Mouse (Mus musculus) ovary, postnatal 36 days (tissue): ENCODE data around the gene Arl15.

Experiments used
- DNase-seq: peaks from one replicate; pipeline ENCODE4 v3.0.0; 2022; ENCODE audit warnings: low spot score, mixed read lengths

Gene Arl15

DNA sequence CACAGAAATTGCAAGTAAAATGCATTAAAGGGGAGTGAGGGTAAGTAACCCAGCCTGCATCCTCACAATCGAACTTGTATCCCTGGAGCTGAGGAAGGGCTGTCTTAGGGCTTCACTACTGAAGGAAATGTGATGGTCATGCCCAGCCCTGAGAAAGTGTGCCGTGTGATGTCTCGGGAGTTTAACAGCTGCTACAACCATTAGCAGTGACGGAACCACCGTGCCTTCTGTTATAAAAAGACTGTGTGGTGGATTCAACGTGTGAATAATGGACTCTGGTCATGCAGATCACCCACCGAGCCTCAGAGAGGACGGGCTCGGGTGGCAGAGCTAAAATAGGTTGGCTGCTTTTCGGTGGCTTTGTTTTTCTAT, 357.4 kb downstream of the Arl15 start:
- DNase-seq = no peak

GRCm38 (mm10) chr13:114156689-114157088, 362.4 kb downstream of the Arl15 start:
- DNase-seq = no peak

DNA sequence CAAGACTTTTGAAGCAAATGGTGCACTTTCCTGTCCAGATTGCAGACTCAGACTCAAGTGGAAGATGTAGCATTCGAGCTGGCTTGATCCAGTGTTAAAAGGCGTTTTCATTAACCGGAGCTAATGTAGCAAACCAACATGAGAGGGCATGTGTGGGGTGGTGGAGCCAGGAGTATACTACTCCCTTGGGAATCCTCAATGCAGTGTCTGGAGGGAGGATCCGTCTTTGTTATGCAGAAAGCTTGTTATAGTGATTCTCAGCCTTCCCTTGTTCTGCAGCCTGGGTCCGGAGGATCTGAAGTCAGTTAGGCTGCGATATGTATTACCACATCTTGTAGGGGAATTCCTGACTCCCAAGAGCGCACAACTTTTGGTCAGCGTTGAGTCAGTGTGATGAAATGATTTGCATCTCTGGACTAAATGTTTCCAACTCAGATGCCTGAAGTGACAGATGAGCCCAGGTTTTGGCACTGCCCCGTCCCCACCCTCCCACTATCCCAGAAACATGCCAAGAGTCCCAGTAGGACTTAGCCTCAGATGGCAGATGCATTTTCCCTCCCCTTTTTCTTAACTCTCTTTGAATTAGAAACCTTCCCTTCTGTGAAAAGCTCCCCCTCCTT, 363.9 kb downstream of the Arl15 start:
- no peak for DNase-seq

DNA sequence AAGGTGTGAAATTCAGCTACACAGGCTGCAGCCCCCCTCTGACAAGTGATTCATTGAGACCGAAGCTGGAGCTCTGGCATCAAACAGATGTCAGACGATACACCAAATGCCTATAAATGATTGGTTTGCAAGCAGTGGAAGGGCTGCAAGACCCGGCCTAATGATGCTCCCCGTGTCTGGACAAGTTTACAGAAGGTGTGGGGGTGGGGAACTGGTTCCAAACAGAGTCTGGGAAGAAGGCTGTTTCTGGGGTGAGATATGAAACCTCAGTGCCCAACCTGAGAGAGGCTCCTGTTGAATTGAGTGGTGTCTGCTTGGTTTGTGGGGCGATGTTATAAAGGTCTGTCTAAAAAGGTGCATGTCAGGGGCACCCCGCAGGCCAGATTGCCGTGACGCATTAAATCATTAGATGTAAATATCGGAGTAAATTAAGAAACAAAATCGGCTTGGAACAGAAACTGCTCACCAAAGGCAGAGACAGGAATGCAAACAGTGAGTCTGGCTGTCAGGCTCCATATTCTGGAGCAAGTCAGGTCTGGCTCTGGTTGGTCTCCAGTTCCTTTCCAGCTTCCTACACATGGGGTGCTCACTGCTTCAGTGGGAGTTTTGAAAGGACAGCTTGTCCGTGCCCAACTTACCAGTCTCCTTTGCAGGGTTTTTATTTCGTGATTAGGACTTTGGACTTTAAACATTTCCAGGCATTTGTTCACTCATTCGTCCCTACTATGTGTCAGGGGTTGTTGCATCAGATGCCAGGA, 365.5 kb downstream of the Arl15 start:
- no peak for DNase-seq

DNA sequence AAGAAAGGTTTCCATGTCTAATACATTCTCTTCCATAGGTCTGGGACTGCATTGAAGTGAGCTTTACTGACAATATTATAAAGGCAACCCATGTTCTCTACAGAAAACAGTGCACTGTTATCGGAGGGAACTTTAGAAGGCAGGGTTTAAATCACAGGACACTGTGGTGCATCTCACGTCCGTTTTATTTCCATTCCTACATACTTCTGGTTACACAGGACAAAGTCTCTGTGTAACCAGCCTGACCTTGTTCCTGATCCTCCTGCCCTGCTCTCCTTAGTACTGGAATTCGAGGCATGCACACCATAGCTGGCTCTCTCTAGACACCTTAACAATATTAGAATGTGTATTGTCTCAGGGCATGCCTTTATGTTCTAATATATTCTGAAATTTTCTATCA, 368.4 kb downstream of the Arl15 start:
- no peak for DNase-seq

DNA sequence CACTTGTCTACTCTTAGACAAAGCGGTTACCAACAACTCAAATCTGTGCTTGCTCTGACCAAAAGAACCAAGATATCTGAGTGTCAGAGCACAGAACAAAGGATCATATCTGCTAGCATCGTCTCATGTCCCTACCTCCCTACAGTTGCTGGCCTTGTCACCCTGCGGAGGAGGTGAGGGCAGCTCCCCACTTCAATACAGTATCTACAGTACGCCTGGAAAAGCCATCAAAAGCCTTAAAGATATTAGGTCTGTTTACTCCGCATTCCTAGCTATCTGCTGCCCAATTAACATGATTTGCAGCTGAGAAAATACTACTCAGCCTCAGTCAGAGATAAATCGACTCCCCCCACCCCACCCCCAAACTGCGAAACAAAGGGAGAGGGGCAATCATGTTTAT, 371.3 kb downstream of the Arl15 start:
- no peak for DNase-seq

DNA sequence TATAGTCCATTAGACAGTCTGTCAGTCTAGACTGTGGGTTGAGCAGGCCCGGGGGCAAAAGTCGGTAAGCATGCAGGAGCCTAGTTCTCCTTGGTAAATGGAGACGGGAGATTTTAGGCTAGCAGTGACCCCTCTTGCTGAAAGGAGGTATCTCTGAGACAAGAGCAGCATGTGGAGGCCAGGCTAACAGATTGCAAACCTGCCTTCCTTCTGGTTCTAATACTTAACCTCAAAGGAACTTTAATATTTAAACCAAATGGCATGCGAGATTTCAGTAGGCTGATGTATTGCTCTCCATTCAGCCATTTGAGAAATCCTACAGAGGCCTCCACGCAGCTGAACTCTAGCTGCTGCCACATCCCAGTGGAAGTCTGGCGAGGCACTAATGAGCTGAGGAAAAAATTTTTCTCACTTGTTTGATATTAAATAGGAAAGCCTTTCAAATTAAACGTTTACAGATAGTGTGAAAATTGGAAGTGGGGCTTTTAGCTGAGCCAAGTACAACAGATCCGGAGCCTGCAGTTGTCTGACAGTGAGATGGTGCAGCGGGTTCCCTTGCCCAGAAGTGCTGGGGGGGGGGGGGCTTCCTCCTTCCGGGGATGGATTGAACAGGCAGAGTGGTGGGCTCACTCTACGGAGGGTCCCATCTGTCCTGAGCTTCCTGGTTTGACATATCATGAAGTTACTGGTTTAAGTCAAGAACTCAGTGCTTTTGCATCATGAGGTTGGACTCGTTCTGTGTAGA, 372.3 kb downstream of the Arl15 start:
- DNase-seq = no peak

DNA sequence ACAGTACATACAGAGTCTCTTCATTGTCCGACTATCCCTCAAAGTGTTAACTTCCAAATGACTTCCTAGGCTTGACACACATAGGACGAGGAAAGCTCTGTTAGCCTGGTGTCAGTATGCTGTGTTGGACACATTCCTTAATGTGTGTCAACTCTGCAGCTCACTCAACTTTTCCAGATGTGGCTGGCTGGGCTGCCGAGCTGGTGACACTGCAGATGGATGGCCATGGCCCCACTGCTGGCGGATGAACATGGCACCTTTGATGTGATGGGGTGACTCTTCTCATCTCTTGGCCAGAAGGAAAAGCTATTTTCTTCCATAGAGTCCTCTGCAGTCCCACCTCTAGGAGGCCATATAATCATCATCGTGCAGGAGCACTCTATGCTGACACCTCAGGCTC, 375.8 kb downstream of the Arl15 start:
- no peak for DNase-seq

- DNase-seq = no peak
Measured at GRCm38 (mm10) chr13:114171465-114171864, 377.2 kb downstream of the Arl15 start.

- DNase-seq = no peak
Measured at GRCm38 (mm10) chr13:114188107-114188506, 393.8 kb downstream of the Arl15 start.

- DNase-seq = no peak
Measured at GRCm38 (mm10) chr13:114188801-114189200, 394.5 kb downstream of the Arl15 start.

DNA sequence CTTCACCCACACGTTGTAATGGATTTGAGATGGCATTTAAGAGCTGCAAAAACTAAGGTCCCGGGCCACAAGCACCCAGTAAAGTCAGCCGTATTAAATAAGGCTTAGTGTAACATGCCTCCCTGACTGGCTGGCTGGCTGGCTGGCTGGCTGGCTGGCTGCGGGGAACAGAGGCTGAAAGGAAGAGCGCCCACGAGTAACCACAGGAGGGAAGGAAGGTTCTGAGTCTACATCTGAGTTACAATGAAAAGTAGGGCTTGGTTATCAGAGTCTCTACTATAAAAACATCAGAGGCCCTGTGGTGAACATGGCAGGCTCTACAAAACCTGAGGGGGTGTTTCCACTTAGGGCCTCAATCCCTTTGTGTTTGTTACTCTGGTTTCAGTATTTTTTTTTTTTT, 395.1 kb downstream of the Arl15 start:
- DNase-seq = no peak

- DNase-seq = no peak
Measured at GRCm38 (mm10) chr13:114190898-114191297, 396.6 kb downstream of the Arl15 start.

- DNase-seq = no peak
Measured at GRCm38 (mm10) chr13:114198252-114198799, 404.0 kb downstream of the Arl15 start.

- no peak for DNase-seq
Measured at GRCm38 (mm10) chr13:114199746-114200145, 405.4 kb downstream of the Arl15 start.

DNA sequence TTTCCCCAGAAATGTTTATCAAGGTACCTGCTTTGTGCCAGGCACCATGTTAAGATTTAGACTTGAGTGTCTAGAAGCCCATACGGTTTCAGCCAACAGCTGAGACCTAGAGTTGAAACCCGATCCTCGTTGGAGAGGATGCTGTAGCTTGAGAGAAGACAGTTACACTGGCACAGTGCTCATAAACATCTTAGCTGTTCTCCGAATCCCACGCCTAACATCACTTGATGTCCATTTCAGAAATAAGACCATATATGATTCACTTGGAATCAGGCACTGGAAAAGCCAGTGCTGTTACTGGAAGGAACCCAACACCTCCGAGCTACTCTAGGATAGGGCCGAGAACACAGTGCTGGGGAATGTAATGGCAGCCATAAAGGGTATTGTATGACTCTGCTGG, 406.2 kb downstream of the Arl15 start:
- no peak for DNase-seq

DNA sequence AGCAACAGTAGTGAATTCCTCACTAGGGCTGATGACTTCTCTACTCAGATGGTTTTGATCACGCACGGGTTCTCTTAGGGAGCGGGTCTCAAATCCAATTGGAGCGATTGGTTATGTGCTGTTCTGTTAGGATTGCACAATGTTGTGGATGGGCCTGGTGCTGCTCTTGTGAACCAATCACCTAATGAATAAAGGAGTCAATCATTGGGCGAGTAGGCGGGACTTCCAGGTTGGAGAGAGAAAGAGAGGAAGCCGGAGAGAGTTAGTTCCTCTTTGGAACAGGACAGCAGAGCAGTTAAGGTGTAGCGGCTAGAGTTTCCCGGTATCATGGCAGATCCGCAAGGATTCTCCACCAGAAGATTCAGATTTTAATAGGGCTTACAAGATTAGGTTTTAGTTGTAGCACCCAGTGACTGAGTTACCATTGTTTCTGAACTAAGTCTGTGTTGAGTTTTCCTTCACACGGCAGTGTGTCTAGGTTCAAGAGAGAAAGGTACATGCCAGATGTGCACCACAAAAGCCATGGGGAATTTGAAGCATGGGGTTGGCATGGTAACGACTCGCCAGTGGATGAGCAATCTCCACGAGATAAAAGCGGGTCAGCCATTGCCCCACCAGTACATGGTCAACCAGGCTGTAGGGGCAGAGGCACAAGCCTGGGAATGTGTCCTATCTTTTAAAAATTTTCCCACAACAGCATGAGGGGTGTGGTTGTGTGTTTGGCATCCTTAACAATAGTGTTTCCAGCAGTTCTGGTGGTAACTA, 408.7 kb downstream of the Arl15 start:
- DNase-seq = no peak
